Mouse (Mus musculus): ENCODE results near the gene Rpl41. TPM values are rescaled to one million over a fixed set of nuclear protein-coding genes. Genes with fewer than 3 reads are reported as not detected.

The Rpl41 gene
- polyA plus RNA-seq, 1 experiment: 2,270 TPM

DNA sequence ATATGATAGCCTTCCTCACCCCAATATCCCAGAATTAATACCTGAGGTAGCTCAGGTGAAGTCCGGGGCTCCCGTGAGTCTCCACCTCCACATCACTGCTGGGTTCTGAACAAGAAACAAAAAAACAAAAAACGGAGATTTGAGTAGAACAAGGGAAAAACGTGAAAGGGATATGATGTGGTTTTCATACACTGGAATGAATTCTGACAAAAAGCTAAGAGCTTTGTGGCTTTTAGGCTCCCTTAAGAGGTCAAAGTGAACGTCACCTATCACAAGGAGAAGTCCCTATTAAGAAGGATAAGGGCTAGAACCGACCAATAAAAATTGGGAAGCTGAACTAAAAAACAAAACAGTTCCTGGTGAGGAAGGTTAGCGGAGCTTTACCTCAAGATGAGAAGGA is 2.3 kb downstream of the Rpl41 start:
- peaks cover 25% of the 10 kb centered on the region for H3K36me3 ChIP-seq (ENCODE audit: control insufficient read depth, insufficient read depth, low read length)
- WGBS: 5% methylated on average over 7 of the region's 7 CpGs
- no peak for TF ChIP-seq CTCF (IDR thresholded peaks at IDR 0.05; ENCODE audit: extremely low read depth, insufficient read depth, insufficient read length, insufficient replicate concordance)

DNA sequence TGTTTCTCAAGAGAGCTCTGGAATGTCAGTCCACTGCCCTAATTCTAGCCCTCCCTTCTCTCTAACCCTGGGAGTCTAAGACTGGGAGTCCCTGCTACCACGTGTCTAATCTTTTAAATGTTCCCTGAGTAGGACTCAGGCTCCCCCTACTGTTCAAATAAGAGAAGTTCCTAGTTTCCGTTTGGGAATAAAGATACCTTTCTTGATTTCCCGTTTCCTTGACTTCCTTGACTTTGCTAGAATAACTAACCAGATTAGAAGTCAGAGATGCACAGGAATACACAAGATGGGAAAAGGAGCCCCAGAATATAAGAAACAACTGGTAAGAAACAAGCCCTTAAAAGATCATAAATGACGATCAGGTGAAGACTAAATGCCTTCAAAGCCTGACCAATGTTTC is 2.7 kb downstream of the Rpl41 start:
- TF ChIP-seq POLR2A (IDR thresholded peaks at IDR 0.05; ENCODE audit: low read depth, low read length): no peak
- TF ChIP-seq CTCF (IDR thresholded peaks at IDR 0.05; ENCODE audit: extremely low read depth, insufficient read depth, insufficient read length, insufficient replicate concordance): no peak
- 1% methylated on average over 4 of the region's 4 CpGs for WGBS
- H3K4me1 ChIP-seq (ENCODE audit: control insufficient read depth, insufficient read depth, insufficient read length): peaks cover 2% of the 10 kb centered on the region
- no peaks in the 10 kb centered on the region for H3K27me3 ChIP-seq (ENCODE audit: control insufficient read depth, insufficient read depth, low read length)
- peaks cover 25% of the 10 kb centered on the region for H3K36me3 ChIP-seq (ENCODE audit: control insufficient read depth, insufficient read depth, low read length)
- H3K27ac ChIP-seq (ENCODE audit: insufficient read depth, low read length): peak overlapping the region; percentile 88; the same call in 1 of the 2 replicates
- H3K4me3 ChIP-seq (ENCODE audit: extremely low read depth, insufficient read depth, insufficient read length): no peak overlapping the region; the same call in 1 of the 2 replicates
- no peak for DNase-seq (ENCODE audit: low read depth in 1 of 2, low spot score in 2 of 2)

More for the DNA sequence above, 2.3 kb downstream of the Rpl41 start:
- no peaks in the 10 kb centered on the region for H3K27me3 ChIP-seq (ENCODE audit: control insufficient read depth, insufficient read depth, low read length)
- peak overlapping the region; percentile 61 for H3K4me3 ChIP-seq (ENCODE audit: extremely low read depth, insufficient read depth, insufficient read length)
- peaks cover 2% of the 10 kb centered on the region for H3K4me1 ChIP-seq (ENCODE audit: control insufficient read depth, insufficient read depth, insufficient read length)
- no peak for DNase-seq (ENCODE audit: low read depth in 1 of 2, low spot score in 2 of 2)
- peak overlapping the region; percentile 88 for H3K27ac ChIP-seq (ENCODE audit: insufficient read depth, low read length)

DNA sequence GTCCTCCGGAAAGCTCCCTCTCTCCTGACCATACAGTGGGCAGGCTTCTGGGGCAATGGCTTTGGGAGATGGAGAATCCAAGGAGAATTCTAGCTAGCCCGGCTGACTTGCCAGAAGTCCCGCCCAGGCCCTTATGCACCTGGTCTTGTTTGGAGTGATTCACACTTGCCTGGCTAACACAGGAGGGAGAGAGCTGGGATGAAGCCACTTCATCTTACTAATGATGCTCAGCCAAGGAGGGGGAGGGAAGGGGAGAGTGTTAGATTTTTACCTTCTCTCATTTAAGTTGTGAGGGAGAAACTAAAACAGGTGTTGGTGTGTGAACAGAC is 3.6 kb downstream of the Rpl41 start:
- H3K27me3 ChIP-seq (ENCODE audit: control insufficient read depth, insufficient read depth, low read length): no peaks in the 10 kb centered on the region
- H3K4me3 ChIP-seq (ENCODE audit: extremely low read depth, insufficient read depth, insufficient read length): no peak overlapping the region
- no peak for DNase-seq (ENCODE audit: low read depth in 1 of 2, low spot score in 2 of 2)
- WGBS: 92% methylated on average over 3 of the region's 3 CpGs
- TF ChIP-seq POLR2A (IDR thresholded peaks at IDR 0.05; ENCODE audit: low read depth, low read length) (no peak), CTCF (IDR thresholded peaks at IDR 0.05; ENCODE audit: extremely low read depth, insufficient read depth, insufficient read length, insufficient replicate concordance) (no peak)
- peaks cover 2% of the 10 kb centered on the region for H3K4me1 ChIP-seq (ENCODE audit: control insufficient read depth, insufficient read depth, insufficient read length)
- no peak overlapping the region for H3K27ac ChIP-seq (ENCODE audit: insufficient read depth, low read length)
- peaks cover 27% of the 10 kb centered on the region for H3K36me3 ChIP-seq (ENCODE audit: control insufficient read depth, insufficient read depth, low read length)

GRCm38 (mm10) chr10:128544674-128545569 is 4.2 kb downstream of the Rpl41 start:
- H3K4me1 ChIP-seq (ENCODE audit: control insufficient read depth, insufficient read depth, insufficient read length): peaks cover 2% of the 10 kb centered on the region
- TF ChIP-seq POLR2A (IDR thresholded peaks at IDR 0.05; ENCODE audit: low read depth, low read length) (no peak), CTCF (IDR thresholded peaks at IDR 0.05; ENCODE audit: extremely low read depth, insufficient read depth, insufficient read length, insufficient replicate concordance) (no peak)
- H3K27ac ChIP-seq (ENCODE audit: insufficient read depth, low read length): no peak overlapping the region
- H3K27me3 ChIP-seq (ENCODE audit: control insufficient read depth, insufficient read depth, low read length): no peaks in the 10 kb centered on the region
- H3K4me3 ChIP-seq (ENCODE audit: extremely low read depth, insufficient read depth, insufficient read length): no peak overlapping the region
- peaks cover 27% of the 10 kb centered on the region for H3K36me3 ChIP-seq (ENCODE audit: control insufficient read depth, insufficient read depth, low read length)
- WGBS: 96% methylated on average over 37 of the region's 37 CpGs
- no peak for DNase-seq (ENCODE audit: low read depth in 1 of 2, low spot score in 2 of 2)

DNA sequence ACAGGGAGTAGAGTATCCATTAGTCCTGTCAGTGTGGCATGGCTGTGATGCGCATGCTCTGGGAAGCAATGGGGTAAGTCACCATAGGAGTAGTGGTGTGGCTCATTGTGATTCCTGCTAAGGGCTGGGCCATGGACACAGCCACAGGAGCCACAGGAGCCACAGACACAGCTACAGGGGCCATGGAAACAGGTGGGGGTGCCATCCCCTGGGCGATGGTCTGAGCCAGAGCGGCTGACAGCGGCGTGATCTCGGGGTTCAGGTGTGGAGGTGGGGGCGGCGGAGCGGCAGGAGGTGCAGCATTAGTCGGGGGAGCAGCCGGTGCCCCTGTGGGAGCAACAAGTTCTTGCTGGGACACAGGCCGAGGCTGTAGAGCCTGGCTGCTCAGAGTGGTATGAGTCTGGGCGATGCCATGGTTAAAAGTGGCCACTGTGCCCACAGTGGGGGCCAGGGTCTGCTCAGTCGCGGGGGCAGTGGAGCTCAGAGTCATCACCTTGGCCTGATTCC is 4.9 kb downstream of the Rpl41 start:
- TF ChIP-seq POLR2A (IDR thresholded peaks at IDR 0.05; ENCODE audit: low read depth, low read length): no peak
- TF ChIP-seq CTCF (IDR thresholded peaks at IDR 0.05; ENCODE audit: extremely low read depth, insufficient read depth, insufficient read length, insufficient replicate concordance): no peak
- Histone ChIP-seq H3K4me1 (ENCODE audit: control insufficient read depth, insufficient read depth, insufficient read length) (no peaks in the 10 kb centered on the region; the same call in none of the 2 replicates), H3K27me3 (ENCODE audit: control insufficient read depth, insufficient read depth, low read length) (no peaks in the 10 kb centered on the region), H3K4me3 (ENCODE audit: extremely low read depth, insufficient read depth, insufficient read length) (no peak overlapping the region), H3K36me3 (ENCODE audit: control insufficient read depth, insufficient read depth, low read length) (peaks cover 27% of the 10 kb centered on the region), H3K27ac (ENCODE audit: insufficient read depth, low read length) (no peak overlapping the region)
- DNase-seq (ENCODE audit: low read depth in 1 of 2, low spot score in 2 of 2): no peak
- 97% methylated on average over 15 of the region's 15 CpGs for WGBS

DNA sequence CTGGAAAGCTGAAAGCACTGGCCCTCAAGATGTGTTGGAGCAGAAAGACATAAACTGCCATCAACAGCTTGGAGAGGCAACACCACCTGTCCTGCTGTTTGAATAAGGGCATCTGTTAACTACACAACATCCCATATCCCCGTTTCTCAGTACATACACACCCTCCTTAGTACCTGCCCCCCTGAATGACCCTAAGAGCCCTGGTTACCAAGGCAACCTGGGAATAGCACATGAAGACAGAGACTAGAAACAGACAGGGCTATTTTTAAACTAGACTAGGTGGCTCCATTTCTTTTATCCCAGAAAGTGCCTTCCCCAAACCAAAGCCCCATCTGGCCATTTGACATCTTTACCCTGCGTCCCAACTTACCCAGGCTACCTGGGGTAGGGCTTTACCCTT is 6.0 kb downstream of the Rpl41 start:
- no peak for DNase-seq (ENCODE audit: low read depth in 1 of 2, low spot score in 2 of 2)
- H3K36me3 ChIP-seq (ENCODE audit: control insufficient read depth, insufficient read depth, low read length): peaks cover 27% of the 10 kb centered on the region
- no peak overlapping the region for H3K4me3 ChIP-seq (ENCODE audit: extremely low read depth, insufficient read depth, insufficient read length)
- H3K27ac ChIP-seq (ENCODE audit: insufficient read depth, low read length): no peak overlapping the region
- WGBS: 89% methylated on average over 2 of the region's 2 CpGs
- no peaks in the 10 kb centered on the region for H3K27me3 ChIP-seq (ENCODE audit: control insufficient read depth, insufficient read depth, low read length)
- H3K4me1 ChIP-seq (ENCODE audit: control insufficient read depth, insufficient read depth, insufficient read length): no peaks in the 10 kb centered on the region; the same call in none of the 2 replicates
- TF ChIP-seq CTCF (IDR thresholded peaks at IDR 0.05; ENCODE audit: extremely low read depth, insufficient read depth, insufficient read length, insufficient replicate concordance) (no peak), POLR2A (IDR thresholded peaks at IDR 0.05; ENCODE audit: low read depth, low read length) (no peak)

Measured in spleen, adult 2 months (tissue).